Mouse (Mus musculus): ENCODE results near the gene Agrn. TPM values are rescaled to one million over a fixed set of nuclear protein-coding genes. Genes with fewer than 3 reads are reported as not detected.
"Not testable (repeated sequence)": the region's sequence is repeated elsewhere in the genome, so short reads cannot be mapped to it uniquely, and the experiment has no call there.

Gene Agrn
- polyA plus RNA-seq, 1 experiment from 2014 or later, result 91.9 TPM

GRCm38 (mm10) chr4:156184291-156184954, 12.9 kb downstream of the Agrn start:
- 85% methylated on average over 7 of the region's 7 CpGs for WGBS

GRCm38 (mm10) chr4:156183747-156184146, 13.5 kb downstream of the Agrn start:
- H3K27ac ChIP-seq (ENCODE audit: low read depth, low read length), result no peak overlapping the region
- no peak overlapping the region for H3K9ac ChIP-seq (ENCODE audit: low read length)
- 89% methylated on average over 5 of the region's 5 CpGs for WGBS
- no peak for ATAC-seq (ENCODE audit: insufficient read depth, low FRiP score, low TSS enrichment)
- peak overlapping the region; percentile 52 for H3K4me2 ChIP-seq (ENCODE audit: low read depth)
- no peak for DNase-seq (ENCODE audit: low spot score)
- H3K9me3 ChIP-seq (ENCODE audit: control insufficient read depth, low read length), result no peaks in the 10 kb centered on the region
- H3K36me3 ChIP-seq (ENCODE audit: control insufficient read depth, insufficient read depth, low read length), result peaks cover 6% of the 10 kb centered on the region
- peaks cover 27% of the 10 kb centered on the region for H3K4me1 ChIP-seq (ENCODE audit: control insufficient read depth, insufficient read depth, low read length)
- H3K4me3 ChIP-seq (ENCODE audit: low read depth, low read length), result peak overlapping the region; percentile 30; the same call in 1 of the 2 replicates
- H3K27me3 ChIP-seq (ENCODE audit: control insufficient read depth, insufficient read depth, low read length), result no peaks in the 10 kb centered on the region

More at GRCm38 (mm10) chr4:156184291-156184954, 12.9 kb downstream of the Agrn start:
- Histone ChIP-seq H3K27ac (ENCODE audit: low read depth, low read length) (no peak overlapping the region), H3K4me3 (ENCODE audit: low read depth, low read length) (peak overlapping the region; percentile 30), H3K36me3 (ENCODE audit: control insufficient read depth, insufficient read depth, low read length) (no peaks in the 10 kb centered on the region; the same call in 1 of the 2 replicates), H3K9ac (ENCODE audit: low read length) (0 out of 2 replicates have a peak overlapping the region, but pooled peaks have one; percentile 27), H3K27me3 (ENCODE audit: control insufficient read depth, insufficient read depth, low read length) (no peaks in the 10 kb centered on the region), H3K4me2 (ENCODE audit: low read depth) (peak overlapping the region; percentile 52), H3K4me1 (ENCODE audit: control insufficient read depth, insufficient read depth, low read length) (peaks cover 34% of the 10 kb centered on the region), H3K9me3 (ENCODE audit: control insufficient read depth, low read length) (no peaks in the 10 kb centered on the region)
- ATAC-seq (ENCODE audit: insufficient read depth, low FRiP score, low TSS enrichment) (no peak), DNase-seq (ENCODE audit: low spot score) (no peak)

GRCm38 (mm10) chr4:156177630-156178029, 19.7 kb downstream of the Agrn start:
- DNase-seq (ENCODE audit: low spot score) (peak; percentile 6), ATAC-seq (ENCODE audit: insufficient read depth, low FRiP score, low TSS enrichment) (no peak)
- Histone ChIP-seq H3K4me1 (ENCODE audit: control insufficient read depth, insufficient read depth, low read length) (no peaks in the 10 kb centered on the region; the same call in 1 of the 2 replicates), H3K27me3 (ENCODE audit: control insufficient read depth, insufficient read depth, low read length) (no peaks in the 10 kb centered on the region), H3K4me3 (ENCODE audit: low read depth, low read length) (no peak overlapping the region), H3K27ac (ENCODE audit: low read depth, low read length) (no peak overlapping the region), H3K9me3 (ENCODE audit: control insufficient read depth, low read length) (no peaks in the 10 kb centered on the region), H3K36me3 (ENCODE audit: control insufficient read depth, insufficient read depth, low read length) (peaks cover 48% of the 10 kb centered on the region), H3K9ac (ENCODE audit: low read length) (no peak overlapping the region), H3K4me2 (ENCODE audit: low read depth) (no peak overlapping the region)
- 95% methylated on average over 9 of the region's 9 CpGs for WGBS

- DNase-seq (ENCODE audit: low spot score), result no peak
Observed at GRCm38 (mm10) chr4:156171828-156172227, 25.5 kb downstream of the Agrn start.

GRCm38 (mm10) chr4:156169129-156169528, 28.2 kb downstream of the Agrn start:
- DNase-seq (ENCODE audit: low spot score) (peak; percentile 8), ATAC-seq (ENCODE audit: insufficient read depth, low FRiP score, low TSS enrichment) (no peak)
- Histone ChIP-seq H3K36me3 (ENCODE audit: control insufficient read depth, insufficient read depth, low read length) (peaks cover 70% of the 10 kb centered on the region), H3K4me1 (ENCODE audit: control insufficient read depth, insufficient read depth, low read length) (no peaks in the 10 kb centered on the region), H3K4me3 (ENCODE audit: low read depth, low read length) (no peak overlapping the region), H3K27me3 (ENCODE audit: control insufficient read depth, insufficient read depth, low read length) (no peaks in the 10 kb centered on the region), H3K27ac (ENCODE audit: low read depth, low read length) (no peak overlapping the region), H3K9me3 (ENCODE audit: control insufficient read depth, low read length) (no peaks in the 10 kb centered on the region), H3K9ac (ENCODE audit: low read length) (no peak overlapping the region), H3K4me2 (ENCODE audit: low read depth) (no peak overlapping the region)
- 92% methylated on average over 10 of the region's 10 CpGs for WGBS

More at GRCm38 (mm10) chr4:156171828-156172227, 25.5 kb downstream of the Agrn start:
- H3K4me3 ChIP-seq (ENCODE audit: low read depth, low read length), result no peak overlapping the region
- H3K36me3 ChIP-seq (ENCODE audit: control insufficient read depth, insufficient read depth, low read length), result peaks cover 71% of the 10 kb centered on the region
- no peak overlapping the region for H3K27ac ChIP-seq (ENCODE audit: low read depth, low read length)
- H3K4me1 ChIP-seq (ENCODE audit: control insufficient read depth, insufficient read depth, low read length), result no peaks in the 10 kb centered on the region
- H3K9me3 ChIP-seq (ENCODE audit: control insufficient read depth, low read length), result no peaks in the 10 kb centered on the region
- H3K27me3 ChIP-seq (ENCODE audit: control insufficient read depth, insufficient read depth, low read length), result no peaks in the 10 kb centered on the region
- no peak overlapping the region for H3K4me2 ChIP-seq (ENCODE audit: low read depth)
- WGBS, result 96% methylated on average over 11 of the region's 11 CpGs
- ATAC-seq (ENCODE audit: insufficient read depth, low FRiP score, low TSS enrichment), result no peak
- H3K9ac ChIP-seq (ENCODE audit: low read length), result no peak overlapping the region

- no peak overlapping the region for H3K4me2 ChIP-seq (ENCODE audit: low read depth)
- DNase-seq (ENCODE audit: low spot score) (peak; percentile 8), ATAC-seq (ENCODE audit: insufficient read depth, low FRiP score, low TSS enrichment) (no peak)
- no peak overlapping the region for H3K9ac ChIP-seq (ENCODE audit: low read length)
- WGBS, result 93% methylated on average over 8 of the region's 8 CpGs
- no peaks in the 10 kb centered on the region for H3K4me1 ChIP-seq (ENCODE audit: control insufficient read depth, insufficient read depth, low read length)
- H3K27ac ChIP-seq (ENCODE audit: low read depth, low read length), result no peak overlapping the region
- H3K9me3 ChIP-seq (ENCODE audit: control insufficient read depth, low read length), result no peaks in the 10 kb centered on the region
- H3K27me3 ChIP-seq (ENCODE audit: control insufficient read depth, insufficient read depth, low read length), result no peaks in the 10 kb centered on the region
- no peak overlapping the region for H3K4me3 ChIP-seq (ENCODE audit: low read depth, low read length)
- peaks cover 68% of the 10 kb centered on the region for H3K36me3 ChIP-seq (ENCODE audit: control insufficient read depth, insufficient read depth, low read length)
Observed at GRCm38 (mm10) chr4:156168611-156169010, 28.7 kb downstream of the Agrn start.

- ATAC-seq (ENCODE audit: insufficient read depth, low FRiP score, low TSS enrichment) (no peak), DNase-seq (ENCODE audit: low spot score) (peak; percentile 7)
- 0 out of 2 replicates have a peak, but pooled peaks cover 5% of the 10 kb centered on the region for H3K9me3 ChIP-seq (ENCODE audit: control insufficient read depth, low read length)
- H3K27me3 ChIP-seq (ENCODE audit: control insufficient read depth, insufficient read depth, low read length), result no peaks in the 10 kb centered on the region
- H3K4me1 ChIP-seq (ENCODE audit: control insufficient read depth, insufficient read depth, low read length), result no peaks in the 10 kb centered on the region
- H3K27ac ChIP-seq (ENCODE audit: low read depth, low read length), result no peak overlapping the region
- H3K36me3 ChIP-seq (ENCODE audit: control insufficient read depth, insufficient read depth, low read length), result peaks cover 56% of the 10 kb centered on the region
- no peak overlapping the region for H3K9ac ChIP-seq (ENCODE audit: low read length)
- WGBS, result 92% methylated on average over 9 of the region's 9 CpGs
- no peak overlapping the region for H3K4me2 ChIP-seq (ENCODE audit: low read depth)
- no peak overlapping the region for H3K4me3 ChIP-seq (ENCODE audit: low read depth, low read length)
Observed at GRCm38 (mm10) chr4:156166477-156166876, 30.8 kb downstream of the Agrn start.

GRCm38 (mm10) chr4:156154771-156155170, 42.5 kb downstream of the Agrn start:
- no peak overlapping the region for H3K4me3 ChIP-seq (ENCODE audit: low read depth, low read length)
- H3K9ac ChIP-seq (ENCODE audit: low read length), result no peak overlapping the region
- 93% methylated on average over 3 of the region's 3 CpGs for WGBS
- ATAC-seq (ENCODE audit: insufficient read depth, low FRiP score, low TSS enrichment) (no peak), DNase-seq (ENCODE audit: low spot score) (no peak)
- no peaks in the 10 kb centered on the region for H3K4me1 ChIP-seq (ENCODE audit: control insufficient read depth, insufficient read depth, low read length)
- H3K36me3 ChIP-seq (ENCODE audit: control insufficient read depth, insufficient read depth, low read length), result no peaks in the 10 kb centered on the region
- H3K27ac ChIP-seq (ENCODE audit: low read depth, low read length), result no peak overlapping the region
- H3K9me3 ChIP-seq (ENCODE audit: control insufficient read depth, low read length), result peaks cover 3% of the 10 kb centered on the region; the same call in 1 of the 2 replicates
- no peaks in the 10 kb centered on the region for H3K27me3 ChIP-seq (ENCODE audit: control insufficient read depth, insufficient read depth, low read length)
- H3K4me2 ChIP-seq (ENCODE audit: low read depth), result no peak overlapping the region

GRCm38 (mm10) chr4:156150887-156151286, 46.4 kb downstream of the Agrn start:
- DNase-seq (ENCODE audit: low spot score); H3K4me2 ChIP-seq (ENCODE audit: low read depth); H3K9ac ChIP-seq (ENCODE audit: low read length); H3K27ac ChIP-seq (ENCODE audit: low read depth, low read length); H3K9me3 ChIP-seq (ENCODE audit: control insufficient read depth, low read length); H3K4me3 ChIP-seq (ENCODE audit: low read depth, low read length); H3K4me1 ChIP-seq (ENCODE audit: control insufficient read depth, insufficient read depth, low read length); H3K27me3 ChIP-seq (ENCODE audit: control insufficient read depth, insufficient read depth, low read length); ATAC-seq (ENCODE audit: insufficient read depth, low FRiP score, low TSS enrichment); H3K36me3 ChIP-seq (ENCODE audit: control insufficient read depth, insufficient read depth, low read length): not testable (repeated sequence)
- 85% methylated on average over 10 of the region's 10 CpGs for WGBS

Data from neural tube, embryonic 11.5 days (tissue).